Mouse (Mus musculus) hindbrain, embryonic 14.5 days (tissue): ENCODE results near the gene Itga11. TPM values are rescaled to one million over a fixed set of nuclear protein-coding genes. Genes with fewer than 3 reads are reported as not detected.

Experiments used
- ATAC-seq: fragments of 200-750 bp; cut with Nextera tagmentation; 2 replicates; pipeline ENCODE4 v1.8.0; 2017; ENCODE audit warnings: moderate number of reproducible peaks, mild to moderate bottlenecking, moderate TSS enrichment, moderate library complexity; ENCODE audit not compliant: low FRiP score
- DNase-seq: peaks from one replicate; pipeline ENCODE4 v3.0.0-alpha.2; 2015; ENCODE audit warnings: low spot score
- H3K27ac ChIP-seq: fragments of 300-500 bp; sonication (generic); 2 replicates; pipeline ENCODE4 v1.5.1; 2014; ENCODE audit warnings: mild to moderate bottlenecking, moderate library complexity
- H3K27me3 ChIP-seq: fragments of 300-500 bp; sonication (generic); 2 replicates; pipeline ENCODE4 v1.6.1; 2014; ENCODE audit warnings: mild to moderate bottlenecking, low read length, mixed read lengths; ENCODE audit not compliant: control insufficient read depth, insufficient read depth
- H3K36me3 ChIP-seq: fragments of 300-500 bp; sonication (generic); replicated peaks from 2 replicates; pipeline ENCODE4 v1.6.1; 2014; ENCODE audit not compliant: control insufficient read depth, insufficient read depth
- H3K4me1 ChIP-seq: fragments of 300-500 bp; sonication (generic); replicated peaks from 2 replicates; pipeline ENCODE4 v1.6.1; 2014; ENCODE audit warnings: antibody characterized with exemption, low read length, mixed read lengths; ENCODE audit not compliant: control insufficient read depth, insufficient read depth
- H3K4me2 ChIP-seq: fragments of 300-500 bp; sonication (generic); replicated peaks from 2 replicates; pipeline ENCODE4 v1.6.1; 2014; ENCODE audit warnings: mild to moderate bottlenecking, moderate library complexity
- H3K4me3 ChIP-seq: fragments of 300-500 bp; sonication (generic); replicated peaks from 2 replicates; pipeline ENCODE4 v1.5.1; 2014; ENCODE audit warnings: mild to moderate bottlenecking, low read length
- H3K9ac ChIP-seq: fragments of 300-500 bp; sonication (generic); 2 replicates; pipeline ENCODE4 v1.6.1; 2014
- H3K9me3 ChIP-seq: fragments of 300-500 bp; sonication (generic); 2 replicates; pipeline ENCODE4 v1.6.1; 2016; ENCODE audit warnings: low read length; ENCODE audit not compliant: control insufficient read depth
- WGBS: fragments of 180-500 bp; shearing (Covaris S2); extraction: QIAGEN DNeasy Blood & Tissue Kit; methylation state at CpG from one replicate; pipeline ENCODE4 v1.1.7; 2014; 5-methylcytosine and 5-hydroxymethylcytosine counted together
- polyA plus RNA-seq: library from polyadenylated mRNA; unstranded; fragments of >200 nt; fragmentation: Nextera tagmentation; extraction: Ambion mirVana; gene quantifications from 2 replicates; pipeline ENCODE4 v1.2.1, GENCODE M21; 2014

Gene Itga11
- polyA plus RNA-seq, 1 experiment from 2014 or later = 1.4 TPM

DNA sequence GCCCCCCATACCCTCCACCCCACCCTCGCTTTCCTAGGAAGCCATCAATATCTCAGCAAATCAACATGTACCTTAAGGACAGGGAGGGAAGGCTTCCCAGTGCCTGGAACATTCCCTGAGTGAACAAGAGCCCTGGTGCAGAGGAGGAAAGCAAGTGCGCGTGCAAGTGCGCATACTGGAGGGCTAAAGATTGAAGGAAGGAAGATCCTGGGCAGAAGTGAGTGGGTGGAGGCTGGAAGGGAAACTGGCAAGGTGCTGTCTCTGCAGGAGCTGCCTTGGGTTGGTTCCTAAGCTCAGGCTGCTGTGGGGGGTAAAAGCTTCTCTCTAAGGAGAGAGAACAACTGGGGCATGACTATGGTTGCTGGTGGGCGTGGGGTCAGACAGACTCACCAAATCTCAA is 32.4 kb downstream of the Itga11 start:
- DNase-seq (no peak), ATAC-seq (no peak)
- H3K9ac ChIP-seq = no peak overlapping the region
- H3K27me3 ChIP-seq = no peaks in the 10 kb centered on the region
- 0 out of 2 replicates have a peak, but pooled peaks cover 14% of the 10 kb centered on the region for H3K4me1 ChIP-seq
- H3K27ac ChIP-seq = no peak overlapping the region
- H3K36me3 ChIP-seq = no peaks in the 10 kb centered on the region
- H3K4me2 ChIP-seq = no peak overlapping the region
- no peaks in the 10 kb centered on the region for H3K9me3 ChIP-seq
- WGBS = 78% methylated on average over 5 of the region's 5 CpGs
- H3K4me3 ChIP-seq = no peak overlapping the region

DNA sequence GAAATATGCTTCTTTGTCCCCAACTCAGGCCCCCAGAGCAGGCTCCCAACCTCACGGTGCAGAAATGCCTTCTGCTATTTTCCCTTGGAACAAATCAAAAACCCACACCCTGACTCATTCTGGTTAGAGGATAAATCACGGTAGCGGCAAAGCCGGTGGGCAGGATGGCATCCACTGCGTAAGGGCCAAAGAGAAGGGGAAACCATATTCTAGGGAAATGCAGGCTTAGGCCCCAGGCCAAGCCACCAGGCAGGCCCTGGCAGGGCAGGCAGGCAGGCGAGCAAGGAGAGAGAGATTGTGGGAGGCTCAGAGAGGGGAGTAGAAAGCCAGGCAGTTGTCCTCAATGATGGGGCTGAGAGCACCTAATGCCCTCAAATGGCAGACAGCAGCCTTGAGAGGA is 34.7 kb downstream of the Itga11 start:
- Histone ChIP-seq H3K4me1 (0 out of 2 replicates have a peak, but pooled peaks cover 14% of the 10 kb centered on the region), H3K9ac (no peak overlapping the region), H3K4me3 (no peak overlapping the region), H3K36me3 (no peaks in the 10 kb centered on the region), H3K27me3 (no peaks in the 10 kb centered on the region), H3K4me2 (no peak overlapping the region), H3K9me3 (no peaks in the 10 kb centered on the region), H3K27ac (no peak overlapping the region)
- 81% methylated on average over 6 of the region's 6 CpGs for WGBS
- no peak for ATAC-seq
- DNase-seq = no peak

DNA sequence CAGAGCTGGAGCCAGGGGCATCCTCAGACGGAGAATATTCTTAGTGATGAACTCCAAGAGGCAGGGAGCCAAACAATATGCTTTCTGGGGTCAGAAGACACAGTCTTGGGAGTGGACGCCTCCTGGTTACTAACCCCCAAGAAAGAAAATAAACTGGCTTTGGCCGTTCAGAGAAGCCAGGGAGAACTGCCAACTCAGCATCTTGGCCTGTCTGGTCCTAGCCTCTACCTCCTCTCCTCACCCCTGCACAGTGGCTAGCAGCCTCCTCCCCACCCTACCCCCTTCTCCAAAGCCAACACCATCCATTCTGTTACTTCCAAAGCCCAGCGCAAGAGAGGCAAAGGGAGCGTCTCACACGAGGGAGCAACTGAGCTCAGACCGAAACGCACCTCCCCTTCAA is 35.4 kb downstream of the Itga11 start:
- H3K4me1 ChIP-seq = 0 out of 2 replicates have a peak, but pooled peaks cover 9% of the 10 kb centered on the region

DNA sequence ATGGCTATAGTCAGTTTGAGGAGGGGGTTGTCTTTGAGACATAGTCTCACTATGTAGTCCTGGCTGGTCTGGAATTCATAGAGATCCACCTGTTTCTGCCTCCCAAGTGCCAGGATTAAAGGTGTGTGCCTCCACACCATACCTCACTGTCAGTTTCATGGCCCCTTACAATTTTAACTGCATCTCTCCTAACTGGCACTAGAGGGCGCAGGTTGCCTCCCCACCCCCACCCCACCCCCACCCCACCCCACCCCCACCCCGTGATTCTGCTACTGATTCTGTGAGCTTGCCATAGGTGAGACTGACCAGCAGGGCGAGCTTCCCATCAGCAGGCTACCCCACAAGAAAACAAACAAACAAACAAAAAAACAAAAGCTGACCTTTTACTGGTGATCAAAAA is 36.7 kb downstream of the Itga11 start:
- Histone ChIP-seq H3K36me3 (no peaks in the 10 kb centered on the region), H3K9ac (no peak overlapping the region), H3K4me2 (no peak overlapping the region), H3K27ac (no peak overlapping the region), H3K4me3 (no peak overlapping the region), H3K27me3 (no peaks in the 10 kb centered on the region), H3K9me3 (no peaks in the 10 kb centered on the region), H3K4me1 (no peaks in the 10 kb centered on the region)
- ATAC-seq (no peak), DNase-seq (no peak)
- WGBS = 62% methylated on average over 3 of the region's 3 CpGs

More for the DNA sequence above, 35.4 kb downstream of the Itga11 start:
- H3K9ac ChIP-seq = no peak overlapping the region
- H3K27ac ChIP-seq = no peak overlapping the region
- WGBS = 74% methylated on average over 8 of the region's 8 CpGs
- no peak overlapping the region for H3K4me2 ChIP-seq
- H3K9me3 ChIP-seq = no peaks in the 10 kb centered on the region
- H3K27me3 ChIP-seq = no peaks in the 10 kb centered on the region
- DNase-seq (no peak), ATAC-seq (no peak)
- no peaks in the 10 kb centered on the region for H3K36me3 ChIP-seq
- H3K4me3 ChIP-seq = no peak overlapping the region

DNA sequence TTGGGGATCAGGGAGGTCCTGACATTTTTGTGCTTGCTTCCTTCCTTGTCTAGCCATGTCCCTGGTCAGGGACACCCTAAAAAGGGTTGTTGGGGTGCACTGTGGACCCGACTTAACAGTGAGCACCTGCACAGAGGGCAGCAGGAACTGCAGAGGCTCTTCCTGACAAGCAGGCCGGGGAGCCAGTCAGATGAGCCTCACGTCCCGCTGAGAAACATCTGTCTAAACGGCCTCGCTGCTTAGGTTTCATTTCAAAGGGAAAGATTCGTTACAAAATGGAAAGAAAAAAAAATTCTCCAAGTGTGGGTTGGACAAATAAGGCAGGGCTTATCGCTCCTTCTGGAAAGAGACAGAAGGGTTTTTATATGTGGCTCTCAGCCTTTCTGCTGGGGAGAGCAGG is 40.4 kb downstream of the Itga11 start:
- no peaks in the 10 kb centered on the region for H3K36me3 ChIP-seq

DNA sequence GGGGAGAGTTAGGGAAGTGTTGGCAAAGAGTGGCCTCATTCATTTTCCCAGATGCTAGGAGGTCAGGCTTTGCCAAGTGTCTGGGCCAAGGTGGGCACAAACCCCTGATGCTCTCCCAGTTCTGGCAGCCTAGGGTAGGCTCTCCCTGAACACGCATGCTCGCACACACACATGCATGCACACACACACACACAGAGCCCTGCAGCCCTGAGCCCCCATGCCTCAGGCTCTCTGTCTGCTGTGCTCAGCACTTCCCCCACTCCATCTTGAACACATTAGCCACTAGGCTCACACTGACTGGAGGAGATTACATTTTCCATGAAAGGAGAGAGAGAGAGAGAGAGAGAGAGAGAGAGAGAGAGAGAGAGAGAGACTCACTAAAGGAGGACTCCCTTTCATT is 44.2 kb downstream of the Itga11 start:
- Histone ChIP-seq H3K4me1 (no peaks in the 10 kb centered on the region; the same call in 1 of the 2 replicates), H3K9ac (no peak overlapping the region), H3K4me2 (no peak overlapping the region), H3K9me3 (no peaks in the 10 kb centered on the region), H3K27ac (no peak overlapping the region), H3K4me3 (no peak overlapping the region), H3K27me3 (no peaks in the 10 kb centered on the region), H3K36me3 (no peaks in the 10 kb centered on the region)
- WGBS = 88% methylated on average over 2 of the region's 2 CpGs
- no peak for ATAC-seq
- no peak for DNase-seq

More for the DNA sequence above, 40.4 kb downstream of the Itga11 start:
- Histone ChIP-seq H3K27ac (no peak overlapping the region), H3K27me3 (no peaks in the 10 kb centered on the region), H3K9ac (no peak overlapping the region), H3K4me2 (no peak overlapping the region), H3K4me1 (no peaks in the 10 kb centered on the region), H3K4me3 (no peak overlapping the region), H3K9me3 (no peaks in the 10 kb centered on the region)
- ATAC-seq (no peak), DNase-seq (no peak)
- WGBS = 48% methylated on average over 8 of the region's 8 CpGs

DNA sequence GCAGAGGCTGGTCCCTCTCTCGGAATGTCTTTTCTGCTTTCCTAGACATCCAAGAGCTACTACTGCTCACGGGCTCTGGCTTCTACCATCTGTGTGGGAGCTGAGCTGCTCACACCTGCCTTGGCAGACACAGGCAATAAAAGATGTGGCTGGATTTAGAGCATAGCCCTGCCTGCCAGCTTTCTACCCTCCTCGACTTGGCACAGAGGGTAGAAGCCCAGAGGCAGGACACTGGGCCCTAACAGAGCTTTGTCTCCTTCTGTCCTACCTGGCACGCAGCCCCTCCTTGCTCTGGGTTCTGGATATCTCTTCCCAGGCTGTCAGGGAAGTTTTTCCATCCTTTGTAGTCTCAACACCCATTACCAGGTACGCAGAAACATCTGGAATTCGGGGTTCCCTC is 45.1 kb downstream of the Itga11 start:
- no peak overlapping the region for H3K27ac ChIP-seq
- no peak for ATAC-seq
- no peak overlapping the region for H3K4me2 ChIP-seq
- no peaks in the 10 kb centered on the region for H3K9me3 ChIP-seq
- no peak overlapping the region for H3K9ac ChIP-seq
- H3K4me1 ChIP-seq = no peaks in the 10 kb centered on the region; the same call in 1 of the 2 replicates
- H3K36me3 ChIP-seq = no peaks in the 10 kb centered on the region
- H3K4me3 ChIP-seq = no peak overlapping the region
- WGBS = 80% methylated on average over 6 of the region's 6 CpGs
- no peaks in the 10 kb centered on the region for H3K27me3 ChIP-seq
- DNase-seq = no peak

DNA sequence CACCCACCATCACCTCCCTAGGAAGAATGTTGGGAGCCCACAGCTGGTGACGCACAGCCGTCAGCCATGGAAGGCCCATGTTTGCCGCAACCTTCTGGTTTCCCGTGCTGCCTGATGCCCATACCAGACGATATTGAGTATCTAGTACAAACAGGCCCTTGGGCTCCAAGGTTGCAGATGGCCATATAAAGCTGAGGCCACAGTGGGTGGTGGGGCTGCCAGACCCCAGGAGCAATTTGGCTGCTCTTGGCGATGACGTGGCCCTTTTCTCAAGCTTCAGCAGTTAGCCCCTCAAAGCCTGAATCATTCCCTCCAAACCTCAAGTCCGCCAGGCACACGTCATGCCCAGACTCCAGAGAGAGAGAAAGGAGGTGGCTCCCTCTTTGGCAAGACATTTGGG is 46.5 kb downstream of the Itga11 start:
- no peaks in the 10 kb centered on the region for H3K36me3 ChIP-seq
- no peak overlapping the region for H3K27ac ChIP-seq
- DNase-seq (no peak), ATAC-seq (no peak)
- H3K27me3 ChIP-seq = no peaks in the 10 kb centered on the region
- H3K9me3 ChIP-seq = no peaks in the 10 kb centered on the region
- no peak overlapping the region for H3K4me3 ChIP-seq
- WGBS = 91% methylated on average over 9 of the region's 9 CpGs
- no peak overlapping the region for H3K9ac ChIP-seq
- H3K4me1 ChIP-seq = no peaks in the 10 kb centered on the region; the same call in 1 of the 2 replicates
- no peak overlapping the region for H3K4me2 ChIP-seq

DNA sequence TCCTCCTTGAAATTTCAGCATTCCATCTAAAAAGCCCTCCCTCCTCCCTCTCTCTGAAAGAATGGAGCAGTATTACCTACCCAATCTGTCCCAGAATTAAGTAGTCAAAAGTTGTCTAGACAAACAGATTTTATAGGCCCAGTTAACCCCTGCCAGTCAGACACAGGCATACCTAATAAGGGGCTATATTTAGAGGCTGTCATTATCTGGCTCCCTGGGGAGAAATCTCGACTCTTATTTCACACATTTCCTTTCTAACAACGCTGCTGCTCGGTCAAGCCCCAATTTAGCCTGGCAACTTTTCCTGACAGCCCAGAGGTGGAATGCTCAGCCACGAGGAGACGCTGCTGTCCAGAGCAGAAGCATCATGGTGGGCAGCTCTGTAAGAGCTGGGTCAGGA is 47.6 kb downstream of the Itga11 start:
- H3K27ac ChIP-seq = no peak overlapping the region
- ATAC-seq = no peak
- WGBS = 19% methylated on average over 5 of the region's 5 CpGs

DNA sequence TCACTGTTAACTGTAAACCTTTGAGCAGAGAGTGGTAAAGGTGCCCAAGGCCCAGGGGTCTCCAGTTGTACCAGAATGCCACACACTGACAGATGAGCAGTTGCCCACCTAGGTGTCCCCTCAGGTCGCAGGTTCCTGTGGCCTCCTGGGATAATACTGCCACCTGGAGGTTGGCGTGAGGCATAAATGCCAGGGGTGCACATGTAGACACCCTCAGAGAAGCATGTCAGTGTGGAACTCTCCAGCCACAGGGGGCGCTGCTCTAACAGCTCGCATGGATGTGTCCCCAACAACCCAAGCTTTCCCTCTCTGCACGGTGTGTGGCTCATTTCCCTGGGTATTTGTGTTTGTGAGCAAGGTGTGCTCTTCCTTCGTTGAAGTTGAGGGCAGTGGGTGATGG is 48.8 kb downstream of the Itga11 start:
- H3K9ac ChIP-seq = no peak overlapping the region
- H3K27me3 ChIP-seq = no peaks in the 10 kb centered on the region
- no peak overlapping the region for H3K4me2 ChIP-seq
- no peaks in the 10 kb centered on the region for H3K9me3 ChIP-seq
- H3K4me1 ChIP-seq = no peaks in the 10 kb centered on the region; the same call in 1 of the 2 replicates
- WGBS = 61% methylated on average over 6 of the region's 6 CpGs
- no peak overlapping the region for H3K27ac ChIP-seq
- ATAC-seq (no peak), DNase-seq (no peak)
- H3K4me3 ChIP-seq = no peak overlapping the region
- no peaks in the 10 kb centered on the region for H3K36me3 ChIP-seq

More for the DNA sequence above, 47.6 kb downstream of the Itga11 start:
- H3K4me1 ChIP-seq = no peaks in the 10 kb centered on the region; the same call in 1 of the 2 replicates
- H3K4me2 ChIP-seq = no peak overlapping the region
- no peaks in the 10 kb centered on the region for H3K9me3 ChIP-seq
- no peak for DNase-seq
- H3K9ac ChIP-seq = no peak overlapping the region
- H3K4me3 ChIP-seq = no peak overlapping the region
- no peaks in the 10 kb centered on the region for H3K27me3 ChIP-seq
- no peaks in the 10 kb centered on the region for H3K36me3 ChIP-seq
